Mouse (Mus musculus): Measurements from ENCODE around the gene Tspan15. TPM values are rescaled to one million over a fixed set of nuclear protein-coding genes. Genes with fewer than 3 reads are reported as not detected.

The Tspan15 gene
- polyA plus RNA-seq, 1 experiment from 2014 or later = 18.6 TPM

DNA sequence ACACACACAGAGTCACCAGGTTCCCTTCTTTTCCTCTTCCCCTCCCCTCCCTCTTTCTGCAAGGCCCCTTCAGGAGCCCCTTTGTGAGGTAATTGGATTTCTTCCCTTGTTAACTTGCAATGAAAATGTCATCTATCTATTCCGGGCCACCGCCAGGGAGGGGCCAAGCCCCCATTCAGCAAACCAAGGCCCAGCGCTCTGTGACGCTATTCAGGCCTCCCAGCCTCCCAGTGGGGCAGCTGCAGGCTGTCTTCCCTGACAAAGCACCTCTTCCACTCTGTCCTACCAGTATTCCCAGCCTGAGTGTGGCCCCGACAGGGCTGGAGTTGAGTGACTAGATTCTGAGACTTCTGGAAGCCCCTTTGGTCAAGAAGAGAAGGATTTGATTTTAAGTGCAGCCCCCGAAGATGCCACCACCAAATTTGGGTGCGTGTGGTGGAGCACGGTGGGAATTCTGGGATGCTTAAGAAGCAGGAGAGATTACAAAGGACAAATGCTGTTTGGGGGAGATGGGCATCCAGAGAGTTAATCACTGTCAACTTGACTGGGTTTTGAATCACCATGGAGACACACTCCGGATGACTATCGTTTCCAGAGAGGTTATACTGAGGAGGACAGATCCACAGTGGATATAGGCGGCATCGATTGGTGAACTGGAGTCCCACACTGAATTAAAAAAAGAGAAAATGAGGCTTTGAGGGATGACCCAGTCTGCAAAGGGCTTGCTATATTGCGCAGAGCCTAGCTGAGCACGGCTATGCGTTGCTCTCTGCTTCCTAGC lies 56.3 kb downstream of the Tspan15 start:
- H3K27me3 ChIP-seq (ENCODE audit: insufficient read depth, poor library complexity, severe bottlenecking) = peaks cover 79% of the 10 kb centered on the region
- peak overlapping the region; percentile 81 for H3K27ac ChIP-seq

DNA sequence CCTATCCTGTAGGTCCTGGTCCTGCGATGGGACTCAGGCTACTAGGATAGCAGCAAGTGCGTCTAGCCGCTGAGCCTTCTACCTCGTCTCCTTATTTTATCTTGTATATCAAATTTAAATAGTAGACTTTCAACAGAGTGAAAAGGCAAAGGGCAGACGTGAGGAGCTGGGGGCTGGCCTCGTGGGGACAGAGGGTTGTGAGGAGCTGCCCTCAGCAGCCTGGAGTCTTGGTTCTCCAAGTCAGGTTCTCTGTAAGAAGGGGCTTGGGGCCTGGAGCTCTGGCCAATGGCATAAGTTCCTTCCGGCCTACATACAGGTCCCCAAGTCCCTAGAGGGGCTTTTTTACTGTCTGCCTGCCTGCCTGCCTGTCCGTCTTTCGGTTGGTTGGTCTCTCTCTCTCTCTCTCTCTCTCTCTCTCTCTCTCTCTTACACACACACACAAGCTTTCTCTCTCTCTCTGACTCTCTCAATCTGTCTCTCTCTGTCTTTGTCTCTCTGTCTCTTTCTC lies 57.1 kb downstream of the Tspan15 start:
- no peaks in the 10 kb centered on the region for H3K36me3 ChIP-seq
- peaks cover 40% of the 10 kb centered on the region for H3K4me1 ChIP-seq (replicated peaks)
- H3K27ac ChIP-seq = peak overlapping the region; percentile 81
- no peak for DNase-seq (ENCODE audit: low spot score)
- H3K9me3 ChIP-seq = peaks cover 10% of the 10 kb centered on the region; the same call in 1 of the 2 replicates
- 17% methylated on average over 9 of the region's 9 CpGs for WGBS
- H3K27me3 ChIP-seq (ENCODE audit: insufficient read depth, poor library complexity, severe bottlenecking) = peaks cover 75% of the 10 kb centered on the region
- no peak overlapping the region for H3K4me3 ChIP-seq

More for the DNA sequence above, 56.3 kb downstream of the Tspan15 start:
- H3K36me3 ChIP-seq = no peaks in the 10 kb centered on the region
- WGBS = 31% methylated on average over 15 of the region's 15 CpGs
- H3K4me3 ChIP-seq = peak overlapping the region; percentile 16; the same call in 1 of the 2 replicates
- peaks cover 40% of the 10 kb centered on the region for H3K4me1 ChIP-seq (replicated peaks)
- H3K9me3 ChIP-seq = peaks cover 10% of the 10 kb centered on the region; the same call in 1 of the 2 replicates
- peak; percentile 71 for DNase-seq (ENCODE audit: low spot score)

DNA sequence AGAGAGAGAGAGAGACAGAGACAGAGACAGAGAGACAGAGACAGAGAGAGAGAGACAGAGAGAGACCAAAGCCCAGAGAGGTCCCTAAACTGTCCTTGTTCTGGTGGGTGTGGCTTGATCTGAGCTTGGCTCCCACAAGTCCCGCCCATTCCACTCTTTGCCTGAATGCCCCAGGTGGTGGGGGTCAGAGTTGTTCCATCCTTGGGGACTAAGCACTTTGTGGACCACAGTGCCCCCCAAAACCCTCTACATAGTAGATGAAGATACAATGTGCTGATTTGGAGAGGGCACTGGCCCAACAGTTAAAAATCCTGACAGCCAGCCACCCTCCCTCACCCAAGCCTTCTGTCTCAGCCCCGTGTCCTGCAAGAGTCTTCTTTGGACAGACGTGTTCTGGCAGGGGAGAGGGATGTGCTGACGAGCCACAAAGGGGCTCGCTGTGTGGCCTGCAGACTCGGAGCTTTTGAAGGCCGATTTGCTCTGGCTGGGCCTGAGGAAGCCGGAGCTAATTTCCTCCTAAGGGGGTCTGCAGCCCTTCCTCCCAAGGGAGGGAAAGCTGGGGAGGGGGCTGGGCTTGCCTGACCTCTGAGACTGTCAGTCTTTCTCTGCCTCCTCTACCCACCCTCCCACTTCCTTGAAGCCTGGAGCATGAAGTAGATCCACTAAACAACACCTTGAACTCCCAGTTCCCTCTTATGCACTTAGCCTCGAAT lies 58.1 kb downstream of the Tspan15 start:
- 2% methylated on average over 9 of the region's 9 CpGs for WGBS
- H3K4me1 ChIP-seq (replicated peaks) = peaks cover 40% of the 10 kb centered on the region
- peak; percentile 64 for DNase-seq (ENCODE audit: low spot score)
- peaks cover 74% of the 10 kb centered on the region for H3K27me3 ChIP-seq (ENCODE audit: insufficient read depth, poor library complexity, severe bottlenecking)
- H3K4me3 ChIP-seq = no peak overlapping the region
- H3K9me3 ChIP-seq = peaks cover 4% of the 10 kb centered on the region; the same call in 1 of the 2 replicates
- no peaks in the 10 kb centered on the region for H3K36me3 ChIP-seq
- H3K27ac ChIP-seq = peak overlapping the region; percentile 81

- Histone ChIP-seq H3K4me1 (replicated peaks) (peaks cover 16% of the 10 kb centered on the region), H3K27me3 (ENCODE audit: insufficient read depth, poor library complexity, severe bottlenecking) (peaks cover 21% of the 10 kb centered on the region), H3K36me3 (no peaks in the 10 kb centered on the region), H3K27ac (peak overlapping the region; percentile 62; the same call in 1 of the 2 replicates), H3K4me3 (no peak overlapping the region), H3K9me3 (0 out of 2 replicates have a peak, but pooled peaks cover 5% of the 10 kb centered on the region)
- no peak for DNase-seq (ENCODE audit: low spot score)
- WGBS = 43% methylated on average over 10 of the region's 10 CpGs
These were observed 68.6 kb downstream of the Tspan15 start for GRCm38 (mm10) chr10:62162410-62162809.

DNA sequence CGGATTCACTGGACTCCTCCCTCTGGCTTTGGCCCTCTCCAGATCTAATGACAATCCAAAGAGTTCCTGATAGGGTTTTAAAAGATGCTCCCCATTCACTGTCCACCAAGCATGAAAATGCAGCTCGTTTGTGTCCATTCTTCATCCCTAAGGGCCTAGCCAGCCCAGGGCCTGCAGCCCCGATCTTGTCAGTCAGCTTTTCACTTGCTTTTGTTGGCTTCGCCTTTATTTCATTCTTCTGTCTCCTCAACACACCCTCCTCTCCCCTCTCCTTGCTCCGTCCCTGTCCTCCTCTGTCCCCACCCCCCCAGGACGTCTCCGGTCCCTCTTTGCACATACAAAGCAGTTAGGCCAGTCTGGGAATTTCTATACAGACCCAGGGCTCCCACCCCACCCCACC lies 81.1 kb downstream of the Tspan15 start:
- H3K27ac ChIP-seq = peak overlapping the region; percentile 81
- 0 out of 2 replicates have a peak, but pooled peaks cover 6% of the 10 kb centered on the region for H3K9me3 ChIP-seq
- 20% methylated on average over 7 of the region's 7 CpGs for WGBS
- H3K36me3 ChIP-seq = no peaks in the 10 kb centered on the region
- peaks cover 68% of the 10 kb centered on the region for H3K27me3 ChIP-seq (ENCODE audit: insufficient read depth, poor library complexity, severe bottlenecking)
- DNase-seq (ENCODE audit: low spot score) = peak; percentile 68
- H3K4me3 ChIP-seq = no peak overlapping the region
- peaks cover 56% of the 10 kb centered on the region for H3K4me1 ChIP-seq (replicated peaks)

- 51% methylated on average over 12 of the region's 12 CpGs for WGBS
- Histone ChIP-seq H3K27ac (peak overlapping the region; percentile 3; the same call in 1 of the 2 replicates), H3K9me3 (no peaks in the 10 kb centered on the region), H3K27me3 (ENCODE audit: insufficient read depth, poor library complexity, severe bottlenecking) (peaks cover 79% of the 10 kb centered on the region), H3K36me3 (no peaks in the 10 kb centered on the region), H3K4me1 (replicated peaks) (peaks cover 68% of the 10 kb centered on the region), H3K4me3 (no peak overlapping the region)
- no peak for DNase-seq (ENCODE audit: low spot score)
These were observed 83.4 kb downstream of the Tspan15 start for GRCm38 (mm10) chr10:62147466-62148248.

DNA sequence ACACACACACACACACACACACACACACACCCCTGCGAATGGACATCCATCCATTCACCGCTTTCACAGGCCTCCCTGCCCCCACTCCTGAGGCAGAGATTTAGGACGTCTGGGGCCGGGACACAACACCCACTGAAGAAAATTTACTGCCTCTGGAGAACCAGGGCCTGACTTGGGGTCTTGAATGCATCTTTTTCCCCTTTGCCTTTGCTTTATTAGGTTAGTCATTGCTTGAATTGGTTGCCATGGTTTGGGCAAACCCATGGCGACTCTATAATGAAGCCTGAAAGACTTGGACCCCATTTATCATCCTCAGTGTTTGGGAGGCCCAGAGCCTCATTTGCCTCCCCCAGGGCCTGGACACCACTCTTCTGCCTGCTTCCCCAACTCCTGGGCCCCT lies 85.1 kb downstream of the Tspan15 start:
- peak overlapping the region; percentile 19; the same call in 1 of the 2 replicates for H3K27ac ChIP-seq
- H3K27me3 ChIP-seq (ENCODE audit: insufficient read depth, poor library complexity, severe bottlenecking) = peaks cover 74% of the 10 kb centered on the region
- H3K36me3 ChIP-seq = no peaks in the 10 kb centered on the region
- H3K4me1 ChIP-seq (replicated peaks) = peaks cover 67% of the 10 kb centered on the region
- no peaks in the 10 kb centered on the region for H3K9me3 ChIP-seq
- no peak for DNase-seq (ENCODE audit: low spot score)
- 51% methylated on average over 5 of the region's 5 CpGs for WGBS
- no peak overlapping the region for H3K4me3 ChIP-seq

DNA sequence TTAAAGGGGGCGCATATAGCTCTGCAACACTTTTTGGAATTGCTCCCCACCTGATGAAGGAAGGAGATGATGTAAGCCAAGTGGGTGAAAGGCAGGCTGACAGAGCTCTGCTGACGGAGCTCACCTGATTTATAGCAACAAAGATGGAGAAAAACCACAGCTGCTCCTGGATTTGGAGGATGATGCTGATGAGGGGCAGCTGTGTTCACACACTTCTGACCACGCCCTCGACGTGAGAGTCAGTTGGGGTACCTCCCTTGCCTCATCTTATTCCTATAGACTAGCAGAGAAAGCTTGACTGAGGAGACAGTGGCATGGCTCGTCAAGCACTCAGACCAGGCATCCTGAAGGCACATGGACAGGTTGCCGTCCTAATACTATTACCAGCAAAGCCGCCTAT lies 87.2 kb downstream of the Tspan15 start, which contains the start of gene Fam241b:
Gene Fam241b, minus strand, starts transcription at position 101 of the 400 bp plus-strand sequence.
- Histone ChIP-seq H3K36me3 (no peaks in the 10 kb centered on the region), H3K9me3 (no peaks in the 10 kb centered on the region), H3K4me1 (replicated peaks) (peaks cover 46% of the 10 kb centered on the region), H3K27me3 (ENCODE audit: insufficient read depth, poor library complexity, severe bottlenecking) (peaks cover 63% of the 10 kb centered on the region), H3K4me3 (no peak within 1 kb of the TSS), H3K27ac (no peak within 1 kb of the TSS)
- no peak for DNase-seq (ENCODE audit: low spot score)
- WGBS = 70% methylated on average over 8 of the region's 8 CpGs

- H3K4me3 ChIP-seq = no peak overlapping the region
- peaks cover 78% of the 10 kb centered on the region for H3K27me3 ChIP-seq (ENCODE audit: insufficient read depth, poor library complexity, severe bottlenecking)
- no peaks in the 10 kb centered on the region for H3K36me3 ChIP-seq
- H3K27ac ChIP-seq = no peak overlapping the region
- 26% methylated on average over 3 of the region's 3 CpGs for WGBS
- no peaks in the 10 kb centered on the region for H3K9me3 ChIP-seq
- DNase-seq (ENCODE audit: low spot score) = no peak
- H3K4me1 ChIP-seq (replicated peaks) = peaks cover 39% of the 10 kb centered on the region
These were observed 93.0 kb downstream of the Tspan15 start for GRCm38 (mm10) chr10:62138040-62138439.

DNA sequence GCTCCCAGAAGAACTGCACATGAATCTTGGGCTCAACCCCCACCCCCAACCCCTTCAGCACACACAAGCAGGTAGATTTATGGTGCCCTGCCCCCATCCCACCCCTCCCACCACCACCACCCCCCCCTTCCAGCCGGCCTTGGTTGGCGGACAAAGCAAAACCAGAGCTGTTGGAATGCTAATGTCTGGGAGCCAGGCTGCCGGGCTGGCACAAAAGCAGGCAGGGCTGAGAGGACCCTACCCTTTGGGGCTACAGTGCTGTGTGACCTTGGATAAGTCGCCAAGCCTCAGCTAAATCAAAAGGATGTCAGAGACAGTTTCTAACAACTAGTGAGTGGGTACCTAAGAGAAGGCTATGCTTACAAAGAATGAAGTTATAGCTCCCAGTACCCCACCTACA lies 93.9 kb downstream of the Tspan15 start:
- no peak overlapping the region for H3K4me3 ChIP-seq
- peak overlapping the region; percentile 29; the same call in 1 of the 2 replicates for H3K27ac ChIP-seq
- peaks cover 48% of the 10 kb centered on the region for H3K4me1 ChIP-seq (replicated peaks)
- no peaks in the 10 kb centered on the region for H3K36me3 ChIP-seq
- no peaks in the 10 kb centered on the region for H3K9me3 ChIP-seq
- DNase-seq (ENCODE audit: low spot score) = no peak
- peaks cover 86% of the 10 kb centered on the region for H3K27me3 ChIP-seq (ENCODE audit: insufficient read depth, poor library complexity, severe bottlenecking)
- WGBS = 3% methylated on average over 4 of the region's 4 CpGs

GRCm38 (mm10) chr10:62135696-62136470 lies 95.2 kb downstream of the Tspan15 start:
- peak overlapping the region; percentile 7; the same call in 1 of the 2 replicates for H3K4me3 ChIP-seq
- 2% methylated on average over 8 of the region's 8 CpGs for WGBS
- H3K27ac ChIP-seq = no peak overlapping the region
- H3K27me3 ChIP-seq (ENCODE audit: insufficient read depth, poor library complexity, severe bottlenecking) = peaks cover 90% of the 10 kb centered on the region
- H3K9me3 ChIP-seq = no peaks in the 10 kb centered on the region
- DNase-seq (ENCODE audit: low spot score) = no peak
- peaks cover 54% of the 10 kb centered on the region for H3K4me1 ChIP-seq (replicated peaks)
- no peaks in the 10 kb centered on the region for H3K36me3 ChIP-seq
